Mouse (Mus musculus): ENCODE measurements around the gene Mical2.

Mical2 gene

DNA sequence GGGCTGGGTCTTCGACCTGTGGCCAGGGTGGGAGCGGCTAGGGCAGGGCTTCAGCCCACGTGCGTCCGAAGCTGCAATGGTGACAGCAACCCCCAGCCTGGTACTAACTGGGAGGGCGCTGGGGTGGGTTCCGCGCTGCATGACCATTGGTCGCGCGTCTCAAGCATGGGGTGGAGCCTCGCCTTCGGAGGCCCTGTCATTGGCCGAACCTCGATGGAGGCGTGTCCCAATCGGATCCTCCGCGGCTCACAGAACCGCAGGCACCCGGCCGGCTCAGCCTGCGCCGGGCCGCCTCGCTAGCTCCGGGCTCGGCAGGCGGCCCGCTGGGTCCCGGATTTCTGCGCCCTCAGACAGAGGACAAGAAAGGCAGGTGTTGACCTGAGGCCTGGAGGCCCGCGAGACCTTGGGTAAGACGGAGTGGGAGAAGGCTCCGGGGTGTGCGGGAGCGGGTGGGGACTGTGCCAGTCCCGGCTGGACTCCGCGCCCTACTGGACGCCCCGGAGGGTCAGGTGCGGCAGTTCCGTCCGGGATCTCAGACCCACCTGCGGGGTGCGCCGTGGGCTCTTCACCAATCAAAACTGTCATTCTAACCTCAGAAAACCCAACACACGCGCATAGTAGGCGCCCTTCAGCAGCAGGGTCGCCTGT lies at the start of gene Mical2:
Gene Mical2, plus strand, starts transcription at position 242 of the 648 bp plus-strand sequence.
- DNase-seq = peak; percentile 92 to 93

DNA sequence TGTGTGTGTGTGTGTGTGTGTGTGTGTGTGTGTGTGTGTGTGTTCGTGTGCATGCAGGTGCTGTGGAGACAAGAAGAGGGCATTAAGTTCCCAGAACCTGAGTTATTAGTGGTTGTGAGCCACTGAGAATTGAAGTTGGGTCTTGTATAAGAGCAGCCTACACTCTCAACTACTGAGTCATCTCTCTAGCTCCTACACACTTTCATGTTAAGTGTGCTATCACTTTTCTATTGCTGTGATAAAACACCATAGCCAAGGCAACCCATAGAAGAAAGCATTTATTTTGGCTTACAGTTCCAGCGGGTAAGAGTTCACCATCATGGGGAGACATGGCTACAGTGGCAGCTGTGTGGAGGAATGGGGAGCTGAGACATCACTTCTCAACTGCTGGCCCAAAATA lies 49.0 kb upstream of the Mical2 start:
- no peak for DNase-seq

DNA sequence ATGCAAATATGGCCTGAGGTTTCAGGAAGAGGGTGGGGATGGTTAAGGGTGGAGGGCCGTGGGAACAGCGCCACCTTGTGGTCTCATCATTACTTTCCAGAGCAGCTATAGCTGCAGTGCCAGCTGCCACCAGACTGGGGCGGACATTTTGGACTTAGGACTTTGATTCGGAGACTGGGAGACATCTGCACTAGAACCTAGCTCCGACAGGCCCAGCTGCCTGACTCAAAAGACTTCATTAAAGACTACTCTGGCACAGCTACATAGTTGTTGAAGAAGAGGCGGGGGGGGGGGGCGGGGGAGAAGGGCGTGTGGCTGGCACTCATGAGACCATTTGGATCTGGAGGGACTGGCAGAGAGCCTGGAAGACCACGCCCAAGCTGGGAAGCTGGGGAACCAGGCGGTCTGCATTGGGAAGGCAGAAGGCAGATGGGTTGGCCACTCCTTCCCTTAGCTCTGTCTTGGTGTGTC lies 45.4 kb upstream of the Mical2 start:
- DNase-seq = peak; percentile 89 to 94

DNA sequence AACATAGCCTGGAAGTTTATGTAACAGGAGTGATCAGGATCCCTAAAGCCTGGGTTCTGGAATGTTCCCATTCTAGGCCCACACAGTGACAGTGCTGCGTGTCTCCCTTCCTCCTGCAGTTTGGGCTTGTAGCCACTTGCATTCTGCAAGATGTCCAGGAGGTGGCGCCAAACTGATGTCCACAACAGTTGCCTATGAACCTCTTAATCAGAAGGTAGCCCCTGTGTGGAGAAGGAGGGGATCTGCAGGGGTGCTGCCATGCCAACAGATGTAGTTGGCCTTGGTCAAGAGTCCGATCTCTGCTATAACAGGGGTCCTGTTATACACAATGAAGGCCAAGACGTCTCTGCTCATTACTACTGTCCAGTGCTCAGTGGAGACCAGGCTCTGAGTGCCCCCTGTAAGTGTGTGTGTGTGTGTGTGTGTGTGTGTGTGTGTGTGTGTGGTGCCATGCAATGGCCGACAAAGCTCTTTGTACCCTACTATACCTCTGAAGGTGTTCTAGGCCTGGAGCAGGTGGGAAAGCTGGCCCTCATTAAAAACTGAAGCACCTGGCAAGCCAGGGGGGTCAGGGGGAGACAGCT lies 42.3 kb upstream of the Mical2 start:
- peak; percentile 95 to 96 for DNase-seq

DNA sequence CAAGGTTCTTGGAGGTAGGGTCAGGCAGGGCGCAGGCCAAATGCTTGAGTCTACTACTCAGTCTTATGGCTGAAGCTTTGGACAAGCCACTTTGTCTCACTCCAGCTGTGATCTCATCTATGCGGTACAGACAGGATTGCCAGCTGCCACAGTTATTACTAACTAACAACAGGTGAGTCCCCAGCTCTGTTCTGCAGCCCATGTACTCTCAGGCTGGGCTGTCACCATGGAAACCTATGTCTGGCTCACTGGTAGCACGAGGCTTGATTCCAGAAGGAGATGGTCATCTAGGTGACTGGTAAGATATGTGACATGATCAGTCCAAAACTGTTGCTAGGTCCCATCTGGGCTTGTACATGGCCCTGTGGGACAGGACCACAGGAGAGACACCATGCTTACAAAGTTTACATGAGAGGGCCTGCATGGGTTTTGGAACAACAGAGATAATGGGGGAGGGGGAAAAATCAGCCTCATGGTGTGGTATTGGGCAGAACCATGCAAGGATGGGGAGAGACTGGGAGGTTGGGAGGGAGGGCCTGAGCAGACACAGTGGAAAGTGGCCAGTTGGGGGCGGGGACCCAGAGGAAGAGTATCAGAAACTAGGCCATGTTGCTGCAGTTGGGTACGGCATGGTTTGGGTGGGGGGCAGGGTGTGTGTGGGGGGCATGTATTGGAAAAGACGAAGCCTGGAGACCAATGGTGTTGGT lies 41.0 kb upstream of the Mical2 start:
- DNase-seq = peak; percentile 52 to 72

DNA sequence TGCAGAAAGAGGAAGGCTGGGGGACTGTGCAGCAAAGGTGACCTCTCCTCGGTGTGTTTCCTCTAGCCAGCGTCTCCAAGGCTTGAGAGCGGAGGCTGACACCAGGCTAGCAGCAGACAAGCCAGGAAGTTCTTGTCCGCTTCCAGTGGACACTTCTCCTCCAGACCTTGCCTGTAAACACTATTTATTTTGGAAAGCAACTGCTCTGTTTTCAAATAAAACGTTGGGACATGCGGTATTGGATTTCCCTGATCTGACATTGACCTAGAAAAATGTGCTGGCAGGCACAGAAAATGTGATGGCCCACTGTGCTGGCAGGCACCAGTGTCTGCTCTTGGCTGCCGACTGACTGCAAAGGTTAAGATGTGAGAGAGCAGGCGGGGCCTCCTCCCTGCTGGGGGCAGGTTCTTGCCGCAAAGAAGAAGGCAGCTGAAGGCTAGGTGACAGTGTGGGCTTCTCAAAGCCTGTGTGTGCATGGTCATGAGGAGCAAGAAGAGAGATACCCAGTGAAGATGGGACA lies 40.4 kb upstream of the Mical2 start:
- peak; percentile 81 to 83 for DNase-seq

DNA sequence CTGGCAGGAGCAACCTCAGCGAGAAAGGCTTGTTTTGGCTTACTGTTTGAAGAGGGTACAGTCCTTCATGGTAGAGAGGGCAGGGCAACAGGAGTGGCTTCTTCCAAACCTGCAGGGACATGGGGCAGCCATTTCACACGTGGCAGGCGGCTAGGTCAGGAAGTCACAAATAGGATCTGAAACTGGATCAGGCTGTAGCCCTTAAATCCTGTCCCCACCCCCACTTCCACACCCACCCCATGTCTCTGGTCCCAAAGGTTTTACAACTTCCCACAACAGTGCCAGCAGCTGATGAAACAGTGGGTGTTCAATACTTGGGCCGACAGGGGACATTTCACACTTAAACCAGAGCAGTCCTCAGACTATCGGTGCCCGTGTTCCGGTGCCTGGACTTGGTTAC lies 38.8 kb upstream of the Mical2 start:
- DNase-seq = no peak

DNA sequence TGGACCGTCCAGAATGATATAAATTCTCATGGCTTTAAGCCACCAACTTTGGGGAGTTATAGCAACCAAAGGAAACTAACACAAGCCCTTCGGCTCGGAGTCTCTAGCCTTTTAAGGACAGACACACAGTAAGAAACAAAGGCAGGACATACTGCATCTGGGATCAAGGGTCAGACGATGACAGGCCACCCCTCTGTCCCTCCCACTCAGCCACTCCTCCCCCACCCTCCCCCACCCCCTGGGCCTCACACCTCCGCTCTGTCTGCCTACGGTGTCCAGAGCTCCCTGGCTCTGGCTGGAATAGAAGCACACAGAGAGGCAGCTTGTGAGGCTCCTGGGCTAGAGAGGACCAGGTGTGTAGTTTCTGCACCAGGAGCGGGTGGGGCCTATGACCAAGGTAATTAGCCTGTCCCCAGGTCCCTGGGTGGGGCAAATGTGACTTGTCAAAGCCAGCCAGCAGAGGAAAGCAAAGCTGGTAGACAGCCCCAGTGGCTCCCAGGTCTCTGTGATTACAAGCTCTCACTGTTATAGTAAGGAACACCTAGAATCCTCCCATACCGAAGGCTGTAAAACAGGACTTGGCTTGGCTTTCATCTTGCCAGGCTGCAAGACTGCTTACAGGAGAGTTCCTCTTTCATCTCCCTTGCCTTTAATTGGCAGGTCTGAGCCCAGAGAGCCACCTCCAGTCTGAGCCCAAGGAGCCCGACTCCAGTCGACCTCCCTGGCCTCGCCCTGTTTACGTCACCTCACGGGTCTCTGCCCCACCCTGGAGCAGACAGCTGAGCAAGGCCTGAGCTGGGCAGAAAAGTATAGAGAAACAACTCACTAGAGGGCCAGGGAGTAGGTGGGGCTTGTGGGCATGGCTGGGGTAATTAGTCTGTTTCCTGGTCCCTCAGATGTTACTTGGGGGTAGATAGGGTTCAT lies 37.9 kb upstream of the Mical2 start:
- no peak for DNase-seq

DNA sequence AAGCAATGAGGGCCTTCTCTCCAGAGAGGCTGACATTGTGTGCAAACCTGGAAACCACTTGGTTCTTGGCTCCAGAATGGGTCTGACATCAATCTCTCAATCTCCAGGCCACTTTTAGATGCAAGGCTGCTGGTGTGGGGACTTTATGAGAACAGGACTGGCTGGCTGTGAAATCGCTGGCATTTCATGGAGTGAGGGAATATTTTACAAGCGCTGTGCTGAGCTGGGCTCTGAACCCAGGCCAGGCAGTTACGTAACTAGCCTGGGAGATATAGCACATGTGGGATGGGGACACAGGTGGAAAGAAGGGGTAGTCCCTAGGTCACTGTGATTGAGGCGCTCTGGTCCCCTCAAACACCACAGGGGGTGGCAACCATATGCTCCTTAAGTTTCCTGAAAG lies 33.4 kb upstream of the Mical2 start:
- no peak for DNase-seq

DNA sequence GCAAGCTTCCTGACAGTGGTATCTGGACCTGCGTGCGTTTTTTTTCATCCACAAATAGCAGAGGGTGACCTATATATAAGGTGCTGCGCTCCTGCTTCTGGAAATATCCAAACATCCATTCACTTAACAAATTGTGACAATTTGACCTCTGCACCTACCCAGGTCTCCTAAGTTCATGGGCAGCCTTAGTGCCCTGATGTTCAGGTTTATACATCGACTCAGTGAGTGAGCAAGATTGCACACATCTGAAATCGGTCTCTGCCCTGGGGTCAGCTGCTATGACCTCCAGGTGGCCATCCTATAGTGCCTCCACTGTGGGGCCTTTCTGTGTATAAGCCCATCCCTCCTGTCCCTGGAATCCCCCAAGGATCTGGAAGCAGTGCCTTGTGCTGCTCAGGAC lies 32.9 kb upstream of the Mical2 start:
- no peak for DNase-seq

DNA sequence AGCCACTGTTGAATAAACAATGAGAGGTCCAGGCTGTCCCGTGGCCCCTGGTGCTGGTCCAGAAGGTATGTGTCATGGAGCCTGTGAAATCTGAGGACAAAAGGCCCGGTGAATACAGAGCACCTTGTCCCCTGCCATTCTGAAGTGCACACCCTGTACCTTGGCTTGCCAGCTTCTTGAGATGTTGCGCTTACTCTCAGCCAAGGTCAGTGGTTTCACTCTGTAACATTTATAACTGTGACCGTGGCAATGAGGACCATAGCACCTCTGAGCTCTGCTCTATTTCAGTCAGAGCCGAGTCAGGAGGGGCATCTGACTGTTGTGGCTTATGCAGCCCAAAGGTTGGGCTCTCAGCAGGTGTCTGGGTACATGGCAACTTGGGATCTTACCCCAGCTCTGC lies 31.4 kb upstream of the Mical2 start:
- DNase-seq = no peak

DNA sequence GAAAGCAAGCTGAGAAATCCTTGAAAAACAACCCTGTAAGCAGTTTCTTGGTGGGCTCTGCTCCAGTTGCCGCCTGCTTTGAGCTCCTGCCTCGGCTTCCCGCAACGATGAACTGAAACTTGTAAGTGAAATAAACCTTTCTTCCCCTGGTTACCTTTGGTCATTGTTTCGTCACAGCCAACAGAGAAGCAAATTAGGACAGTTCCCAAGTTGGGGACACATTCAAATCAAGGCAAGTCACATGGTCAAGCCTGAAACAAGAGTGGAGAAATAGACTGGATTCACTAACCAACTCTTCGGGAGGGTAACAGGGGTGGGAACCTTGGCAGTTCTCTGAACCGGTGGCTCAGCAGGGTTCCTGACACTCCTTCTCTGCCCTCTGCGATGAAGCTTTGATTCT lies 28.2 kb upstream of the Mical2 start:
- no peak for DNase-seq

DNA sequence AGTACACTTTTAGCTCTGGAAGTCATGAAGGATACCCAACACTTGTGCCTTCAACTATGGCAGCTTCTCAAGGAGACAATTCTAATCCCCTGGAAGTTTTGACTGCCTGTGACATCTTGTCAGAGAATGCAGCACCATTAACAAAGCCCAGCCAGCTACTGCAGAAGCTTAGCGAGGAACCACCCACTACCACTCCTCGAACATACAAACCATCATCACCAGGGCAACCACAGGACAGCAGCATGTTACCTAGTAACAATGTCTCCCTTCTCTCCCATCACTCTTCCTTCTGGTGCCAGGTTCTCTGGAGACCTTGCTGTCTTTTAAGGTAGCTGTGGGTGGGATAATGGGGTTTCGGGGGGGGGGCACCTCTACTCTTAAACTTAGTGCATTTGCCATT lies 26.3 kb upstream of the Mical2 start:
- no peak for DNase-seq

DNA sequence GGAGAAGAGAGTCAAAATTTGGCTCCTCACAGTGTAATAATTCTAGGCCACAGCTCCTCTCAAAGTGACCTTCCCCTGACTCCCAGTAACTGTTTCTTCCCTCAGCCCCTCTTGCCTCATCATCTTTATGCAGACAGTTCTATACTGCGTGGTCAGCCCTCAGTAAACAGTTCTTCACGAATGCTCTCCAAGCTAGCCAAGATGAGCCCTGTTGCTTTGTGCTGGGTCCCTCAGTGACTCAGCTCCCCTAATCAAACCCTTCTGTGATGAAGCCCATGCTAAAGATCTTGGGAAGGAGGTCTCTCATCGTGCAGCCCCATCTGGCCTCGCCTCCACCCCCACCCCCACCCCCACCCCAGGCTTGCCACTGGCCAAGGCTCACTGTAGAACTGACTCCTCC lies 24.9 kb upstream of the Mical2 start:
- DNase-seq = no peak

DNA sequence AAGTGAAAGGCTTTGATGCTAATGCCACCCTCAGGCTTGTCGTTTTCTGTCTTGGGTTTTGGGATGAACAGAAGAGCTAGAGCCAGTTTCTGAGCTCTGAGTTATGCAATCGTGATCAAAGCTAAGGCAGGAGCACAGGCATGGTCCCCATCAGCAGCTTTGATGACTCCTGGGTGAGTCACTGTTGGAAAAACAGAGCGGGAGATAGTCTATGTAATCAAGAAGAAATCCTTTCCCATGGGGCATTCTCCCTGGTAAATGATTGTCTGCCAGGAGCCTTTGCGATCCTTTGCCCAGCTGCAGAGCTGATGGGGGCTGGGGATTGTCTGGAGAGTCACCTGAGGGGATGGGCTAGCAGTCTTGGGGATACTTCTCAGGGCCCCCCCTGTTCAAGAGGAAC lies 23.5 kb upstream of the Mical2 start:
- no peak for DNase-seq

DNA sequence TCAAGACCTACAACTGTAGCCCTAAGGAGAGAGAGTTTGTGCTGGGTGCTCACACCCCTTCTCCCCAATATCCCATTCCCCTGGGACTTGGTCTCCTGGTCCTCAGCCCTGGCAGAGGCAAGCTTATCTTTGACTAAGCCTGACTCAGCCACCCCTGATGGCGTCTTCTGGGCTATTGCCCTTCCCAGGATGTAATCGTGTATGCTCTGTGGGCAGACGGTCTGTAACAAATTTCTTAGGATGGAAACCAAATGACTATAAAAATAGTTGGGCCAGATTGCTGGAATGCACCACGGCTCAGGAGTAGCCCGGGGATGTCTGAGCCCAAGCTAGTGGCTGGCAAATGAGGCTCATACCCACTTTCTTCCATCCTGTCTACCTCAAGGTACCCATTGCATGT lies 22.8 kb upstream of the Mical2 start:
- peak in 1 of 2 experiments; percentile 47 for DNase-seq

DNA sequence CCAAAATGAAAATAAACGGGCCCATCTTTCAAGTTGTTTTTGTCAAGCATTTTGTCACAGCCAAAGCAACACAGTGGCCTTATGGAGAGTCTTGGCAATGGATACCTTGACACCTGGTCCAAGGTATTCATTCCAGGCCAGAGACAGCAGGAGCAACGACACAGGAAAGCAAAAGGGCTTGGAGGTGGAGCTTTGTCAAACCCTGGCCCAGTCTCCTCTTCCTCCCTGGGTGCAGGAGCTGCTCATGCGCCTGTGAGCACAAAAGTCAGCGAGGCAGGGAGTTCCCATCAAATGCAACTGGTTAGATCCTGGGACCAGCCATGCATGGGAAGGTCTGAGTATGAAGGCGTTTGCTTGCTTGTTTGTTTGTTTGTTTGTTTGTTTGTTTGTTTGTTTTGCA lies 21.7 kb upstream of the Mical2 start:
- peak; percentile 74 to 86 for DNase-seq

DNA sequence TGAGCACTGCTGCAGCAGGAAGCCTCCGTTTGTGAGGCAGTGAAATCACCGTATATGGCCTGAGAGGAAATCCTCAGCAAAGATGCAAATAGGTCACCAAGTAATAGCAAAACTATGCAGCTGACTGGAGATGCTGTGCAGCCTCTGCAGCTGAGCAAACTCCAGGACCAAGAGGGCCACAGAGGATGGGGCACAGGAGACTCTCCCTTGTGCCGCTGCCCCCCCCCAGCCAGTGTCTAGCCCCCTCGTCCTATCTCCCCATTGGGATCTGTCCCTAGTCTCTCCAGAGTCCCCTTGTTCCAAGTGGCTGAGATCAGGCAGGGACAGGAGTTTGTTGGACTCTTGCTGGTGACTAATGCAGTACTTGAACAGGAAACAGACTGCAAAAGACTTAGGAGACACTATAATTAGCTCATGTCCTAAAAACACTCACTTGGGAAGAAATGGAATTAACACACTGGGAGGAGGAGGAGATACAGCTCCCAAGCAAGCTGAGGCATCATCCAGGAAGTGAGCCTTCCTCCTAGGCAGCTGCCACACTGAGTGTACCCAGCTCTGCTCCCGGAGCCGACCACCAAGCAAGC lies 21.2 kb upstream of the Mical2 start:
- DNase-seq = no peak

DNA sequence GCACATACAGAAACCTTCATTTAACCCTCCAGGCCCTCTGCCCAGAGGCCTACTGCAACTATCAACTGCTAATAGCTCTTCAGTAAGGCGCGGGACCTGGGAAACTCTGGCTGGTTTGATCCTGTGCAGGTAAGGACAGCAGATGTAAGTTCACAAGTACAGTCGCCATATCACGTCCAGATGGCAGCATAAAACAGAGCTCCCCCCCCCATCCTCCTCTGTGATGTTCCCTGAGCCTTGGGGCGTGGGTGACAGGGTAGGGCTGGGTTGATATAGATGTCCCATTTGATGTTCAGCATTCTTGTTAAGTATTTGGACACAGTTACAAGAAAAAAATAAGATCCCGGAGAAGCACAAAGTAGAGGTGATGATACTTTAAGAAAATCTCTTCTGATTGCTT lies 20.1 kb upstream of the Mical2 start:
- no peak for DNase-seq

DNA sequence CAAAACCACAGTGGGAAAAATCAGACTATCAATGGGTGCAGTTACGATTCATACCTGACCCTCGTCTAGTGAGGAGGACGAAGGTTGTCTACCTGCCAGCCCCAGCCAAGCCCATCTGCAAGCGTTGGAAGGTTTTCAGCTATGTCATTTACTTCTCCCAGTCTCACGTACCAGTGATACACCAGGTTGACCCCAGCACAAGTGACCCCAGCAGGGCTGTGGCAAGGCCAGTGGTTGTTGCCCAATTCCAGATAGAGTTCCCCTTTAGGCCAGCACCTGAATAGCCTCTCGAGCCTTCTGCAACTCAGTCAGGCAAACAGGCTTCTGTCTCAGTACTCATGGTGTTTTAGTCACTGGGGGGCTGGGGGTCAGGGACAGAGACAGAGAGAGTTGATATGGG lies 17.9 kb upstream of the Mical2 start:
- no peak for DNase-seq

DNA sequence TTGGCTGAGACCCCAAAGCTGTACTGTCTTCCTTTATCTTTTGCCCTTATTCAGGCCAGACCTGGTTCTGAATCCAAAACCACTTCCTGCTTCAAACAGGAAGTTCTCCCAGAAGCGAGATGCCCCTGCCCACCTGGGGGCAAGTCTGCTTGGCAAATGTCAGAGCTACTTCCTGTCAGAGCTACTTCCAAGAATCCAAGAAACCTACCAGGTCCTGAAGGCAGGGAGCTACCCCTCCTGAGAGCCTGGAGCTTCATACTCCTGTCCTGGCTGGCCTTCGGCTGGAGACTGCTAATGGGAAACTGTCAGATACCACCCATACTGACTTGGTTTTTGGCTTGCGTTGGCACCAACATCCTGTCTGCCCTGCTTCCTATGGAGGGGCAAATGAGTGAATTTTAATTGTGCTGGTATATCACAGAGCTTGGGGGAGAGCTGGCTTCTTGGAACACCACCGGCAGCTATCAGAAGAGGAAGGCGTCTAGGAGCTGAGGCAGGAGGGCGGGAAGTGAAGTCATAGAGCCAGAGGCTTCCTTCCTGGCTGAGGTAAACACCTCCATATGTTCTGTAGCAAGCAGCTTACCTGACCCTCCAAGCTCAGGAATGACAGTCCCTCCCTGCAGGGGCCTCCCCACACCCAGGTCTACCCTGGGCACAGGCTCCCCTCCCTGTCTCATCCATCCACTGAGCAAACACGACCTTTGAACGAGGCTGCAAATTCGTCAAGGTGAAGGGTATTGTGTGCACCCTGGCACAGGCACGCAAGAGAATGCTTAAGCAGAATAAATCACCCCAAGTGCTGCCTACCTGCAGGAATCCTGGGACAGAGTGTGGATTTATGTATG lies 17.1 kb upstream of the Mical2 start:
- DNase-seq = no peak

DNA sequence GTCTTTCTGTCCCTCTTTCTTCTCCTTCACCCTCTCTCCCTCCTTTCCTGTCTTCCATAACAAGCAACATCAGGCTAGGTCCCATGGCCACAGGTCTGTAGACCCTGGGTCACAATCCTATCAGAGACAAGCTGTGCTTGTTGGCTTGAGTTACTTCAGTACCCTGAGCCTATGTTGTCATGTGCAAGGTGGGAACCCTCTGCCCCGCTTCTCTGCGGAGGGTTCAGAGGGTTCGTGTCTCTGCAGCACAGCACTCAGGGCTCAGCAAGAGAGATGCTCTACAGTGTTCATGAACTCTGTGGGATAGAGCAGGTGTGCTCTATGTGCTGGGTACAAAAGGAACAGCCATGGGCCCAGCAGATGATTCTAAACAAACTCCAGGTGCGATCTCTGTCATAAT lies 16.0 kb upstream of the Mical2 start:
- DNase-seq = no peak
